Mouse (Mus musculus) midbrain, embryonic 14.5 days (tissue): ENCODE data around the gene Arl13a. TPM values are rescaled to one million over a fixed set of nuclear protein-coding genes. Genes with fewer than 3 reads are reported as not detected.

Experiments used
- ATAC-seq: fragments of 200-750 bp; cut with Nextera tagmentation; 2 replicates; pipeline ENCODE4 v1.8.0; 2017; ENCODE audit warnings: moderate number of reproducible peaks, moderate library complexity; ENCODE audit not compliant: low FRiP score, low TSS enrichment
- DNase-seq: peaks from one replicate; pipeline ENCODE4 v3.0.0-alpha.2; 2015
- H3K27ac ChIP-seq: fragments of 300-500 bp; sonication (generic); replicated peaks from 2 replicates; pipeline ENCODE4 v1.5.1; 2014; ENCODE audit warnings: mild to moderate bottlenecking, low read depth, low read length, moderate library complexity
- H3K27me3 ChIP-seq: fragments of 300-500 bp; sonication (generic); 2 replicates; pipeline ENCODE4 v1.6.1; 2014; ENCODE audit warnings: low read length, control low read depth, mixed read lengths; ENCODE audit not compliant: control insufficient read depth, insufficient read depth
- H3K36me3 ChIP-seq: fragments of 300-500 bp; sonication (generic); 2 replicates; pipeline ENCODE4 v1.6.1; 2014; ENCODE audit warnings: low read length, control low read depth; ENCODE audit not compliant: control insufficient read depth, insufficient read depth
- H3K4me1 ChIP-seq: fragments of 300-500 bp; sonication (generic); 2 replicates; pipeline ENCODE4 v1.6.1; 2014; ENCODE audit warnings: mild to moderate bottlenecking, antibody characterized with exemption, low read length, control low read depth; ENCODE audit not compliant: control insufficient read depth, insufficient read depth
- H3K4me2 ChIP-seq: fragments of 300-500 bp; sonication (generic); 2 replicates; pipeline ENCODE4 v1.6.1; 2014; ENCODE audit warnings: mild to moderate bottlenecking, low read length, moderate library complexity
- H3K4me3 ChIP-seq: fragments of 300-500 bp; sonication (generic); replicated peaks from 2 replicates; pipeline ENCODE4 v1.5.1; 2014; ENCODE audit warnings: low read depth, low read length
- H3K9ac ChIP-seq: fragments of 300-500 bp; sonication (generic); replicated peaks from 2 replicates; pipeline ENCODE4 v1.6.1; 2014; ENCODE audit warnings: mild to moderate bottlenecking, low read length, moderate library complexity
- H3K9me3 ChIP-seq: fragments of 300-500 bp; sonication (generic); 2 replicates; pipeline ENCODE4 v1.6.1; 2016; ENCODE audit warnings: low read length, control low read depth, mixed read lengths; ENCODE audit not compliant: control insufficient read depth
- WGBS: fragments of 180-500 bp; shearing (Covaris S2); extraction: QIAGEN DNeasy Blood & Tissue Kit; methylation state at CpG from one replicate; pipeline ENCODE4 v1.1.7; 2014; 5-methylcytosine and 5-hydroxymethylcytosine counted together
- polyA plus RNA-seq: library from polyadenylated mRNA; unstranded; fragments of >200 nt; fragmentation: Nextera tagmentation; extraction: Ambion mirVana; gene quantifications from 2 replicates; pipeline ENCODE4 v1.2.1, GENCODE M21; 2014

The Arl13a gene
- polyA plus RNA-seq, 1 experiment from 2014 or later, result not detected

DNA sequence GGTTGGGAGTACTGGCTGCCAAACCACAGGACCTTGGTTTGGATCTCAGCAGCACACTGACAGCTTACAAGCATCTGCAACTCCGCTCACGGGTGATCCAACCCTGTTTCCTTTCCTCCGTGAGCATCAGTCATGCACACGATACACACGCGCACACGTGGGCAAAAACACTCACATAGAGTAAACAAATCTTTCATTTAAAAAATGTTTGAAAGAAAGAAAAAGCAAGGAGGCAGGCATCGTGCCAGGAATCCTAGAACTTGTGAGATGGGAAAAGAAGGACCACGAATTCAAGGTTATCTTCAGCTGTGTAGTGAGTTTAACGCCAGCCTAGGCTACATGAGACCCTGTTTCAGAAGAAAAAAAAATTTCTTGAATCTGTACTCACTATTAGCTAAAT is 58.6 kb downstream of the Arl13a start:
- Histone ChIP-seq H3K4me1 (no peaks in the 10 kb centered on the region), H3K4me2 (no peak overlapping the region)

DNA sequence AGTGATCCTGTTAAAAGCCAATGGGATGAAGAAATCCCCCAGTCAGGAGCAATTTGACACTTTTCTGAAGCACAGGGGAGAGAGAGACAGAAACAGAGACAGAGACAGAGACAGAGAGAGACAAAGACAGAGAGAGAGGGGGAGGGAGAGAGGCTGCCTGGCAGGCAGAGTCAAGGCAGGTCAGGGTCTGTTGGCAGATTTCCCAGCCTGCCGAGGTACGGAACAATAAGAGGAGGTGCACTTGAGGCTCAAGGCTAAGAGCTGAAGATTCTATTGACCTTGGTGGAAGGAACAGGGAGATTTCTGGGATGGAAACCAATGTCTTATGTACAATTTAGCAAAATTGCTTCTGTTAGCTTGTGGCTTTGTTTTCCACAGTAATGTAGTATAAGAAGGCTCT is 60.9 kb downstream of the Arl13a start:
- Histone ChIP-seq H3K4me1 (no peaks in the 10 kb centered on the region), H3K9ac (no peak overlapping the region), H3K36me3 (no peaks in the 10 kb centered on the region), H3K4me2 (no peak overlapping the region), H3K4me3 (no peak overlapping the region), H3K27ac (no peak overlapping the region), H3K9me3 (no peaks in the 10 kb centered on the region), H3K27me3 (no peaks in the 10 kb centered on the region)
- WGBS, result 78% methylated on average over 2 of the region's 2 CpGs
- ATAC-seq, result no peak
- DNase-seq, result no peak

More for the DNA sequence above, 58.6 kb downstream of the Arl13a start:
- no peak for DNase-seq
- no peak for ATAC-seq
- H3K9me3 ChIP-seq, result no peaks in the 10 kb centered on the region
- H3K27me3 ChIP-seq, result no peaks in the 10 kb centered on the region
- no peaks in the 10 kb centered on the region for H3K36me3 ChIP-seq
- H3K9ac ChIP-seq, result no peak overlapping the region
- H3K27ac ChIP-seq, result no peak overlapping the region
- WGBS, result 93% methylated on average over 10 of the region's 10 CpGs
- H3K4me3 ChIP-seq, result no peak overlapping the region

Other genes starting within 250 kb of the Arl13a start
- gene Sytl4, start 205.7 kb upstream of the Arl13a start, polyA plus RNA-seq, result 0.39 and 0.75 TPM in 2 replicates
- gene Cstf2, start 128.3 kb upstream of the Arl13a start, polyA plus RNA-seq, result 65.3 and 83.8 TPM in 2 replicates
- gene Xkrx, start 25.4 kb upstream of the Arl13a start, polyA plus RNA-seq, result 0.39 and 0.63 TPM in 2 replicates
- gene Nox1, start 34.5 kb downstream of the Arl13a start, polyA plus RNA-seq, result 0.17 TPM in 1 of 2 replicates, not detected in the other
- 3.2 and 5.9 TPM in 2 replicates for gene Trmt2b, start 89.5 kb downstream of the Arl13a start, polyA plus RNA-seq
- gene Tmem35a, start 107.7 kb downstream of the Arl13a start, polyA plus RNA-seq, result 91.3 and 91.7 TPM in 2 replicates
- gene Cenpi, start 120.6 kb downstream of the Arl13a start, polyA plus RNA-seq, result 5.7 and 8.6 TPM in 2 replicates
- gene Drp2, start 217.1 kb downstream of the Arl13a start, polyA plus RNA-seq, result 23.2 and 25.2 TPM in 2 replicates